Mouse (Mus musculus) ES-E14 (cell line): ENCODE results near the gene BC037034. TPM values are rescaled to one million over a fixed set of nuclear protein-coding genes. Genes with fewer than 3 reads are reported as not detected.
A peak's percentile ranks its signal among the peaks of the same experiment; 100 is the strongest.

Source experiments
- DNase-seq: peaks from one replicate; pipeline ENCODE4 v3.0.0-alpha.2; 2013; ENCODE audit warnings: low read depth, low spot score
- H3K27ac ChIP-seq: 2 replicates; pipeline ENCODE4 v1.5.1; 2012; ENCODE audit warnings: low read depth, mild to moderate bottlenecking, low read length, moderate library complexity, mixed read lengths; ENCODE audit not compliant: poor library complexity, insufficient read depth, severe bottlenecking
- H3K36me3 ChIP-seq: 2 replicates; pipeline ENCODE4 v1.6.1; 2012; ENCODE audit warnings: mild to moderate bottlenecking, low read length, moderate library complexity, mixed read lengths; ENCODE audit not compliant: control insufficient read depth, poor library complexity, insufficient read depth, severe bottlenecking
- H3K4me1 ChIP-seq, 2 experiments: fragments of 150-350 bp in 1 of 2; sonication (generic) in 1 of 2; 2 replicates each; pipeline ENCODE4 v1.6.1; 2012; ENCODE audit warnings: low read length in 2 of 2, mild to moderate bottlenecking in 1 of 2, mixed read lengths in 1 of 2; ENCODE audit not compliant: control insufficient read depth in 2 of 2, insufficient read depth in 2 of 2, poor library complexity in 1 of 2
- H3K4me3 ChIP-seq, 2 experiments: fragments of 150-350 bp in 1 of 2; sonication (generic) in 1 of 2; 2 replicates each; pipeline ENCODE4 v1.5.1; 2012; ENCODE audit warnings: low read length in 2 of 2, low read depth in 1 of 2, mild to moderate bottlenecking in 1 of 2, mixed read lengths in 1 of 2; ENCODE audit not compliant: insufficient read depth in 1 of 2, poor library complexity in 1 of 2, severe bottlenecking in 1 of 2
- H3K9ac ChIP-seq: 2 replicates; pipeline ENCODE4 v1.6.1; 2012; ENCODE audit warnings: low read depth, mild to moderate bottlenecking, low read length, mixed read lengths; ENCODE audit not compliant: poor library complexity, insufficient read depth, severe bottlenecking
- H3K9me3 ChIP-seq: fragments of 150-350 bp; sonication (generic); 2 replicates; pipeline ENCODE4 v1.6.1; 2012; ENCODE audit warnings: low read depth, mild to moderate bottlenecking, low read length; ENCODE audit not compliant: control insufficient read depth, insufficient read depth
- CHD2 ChIP-seq: IDR thresholded peaks from 2 replicates; pipeline ENCODE4 v1.6.1; 2014; ENCODE audit warnings: mild to moderate bottlenecking, low read depth, low read length, inconsistent platforms
- HCFC1 ChIP-seq: IDR thresholded peaks from 2 replicates; pipeline ENCODE4 v1.6.1; 2012; ENCODE audit warnings: low read length, inconsistent platforms, borderline replicate concordance; ENCODE audit not compliant: insufficient read depth
- MAFK ChIP-seq: IDR thresholded peaks from 2 replicates; pipeline ENCODE4 v1.6.1; 2014; ENCODE audit warnings: mild to moderate bottlenecking, low read depth, low read length, inconsistent platforms; ENCODE audit not compliant: insufficient read depth
- ZC3H11A ChIP-seq: IDR thresholded peaks from 2 replicates; pipeline ENCODE4 v1.6.1; 2012; ENCODE audit warnings: low read depth, mild to moderate bottlenecking, inconsistent platforms, low read length, borderline replicate concordance
- ZNF384 ChIP-seq: IDR thresholded peaks from 2 replicates; pipeline ENCODE4 v1.6.1; 2012; ENCODE audit warnings: low read depth, low read length, inconsistent platforms
- in situ Hi-C, 2 experiments: fragments of 600-800 bp; cut with MboI; formaldehyde crosslinking; loops; one replicate each; pipeline ENCODE4 v1.15.1; 2025; ENCODE audit warnings: low sequenced_read_pairs in 2 of 2, inconsistent platforms in 1 of 2; ENCODE audit not compliant: unreplicated experiment in 2 of 2
- total RNA-seq: library from RNA; depleted of rRNA; stranded (reverse); fragments of 300-350 nt; gene quantifications from 2 replicates; pipeline ENCODE4 v1.2.3, GENCODE M21; 2012

The BC037034 gene
- total RNA-seq, 1 experiment, result 13.7 TPM

- Histone ChIP-seq H3K9me3 (no peaks in the 10 kb centered on the region), H3K4me3 (peak within 1 kb of the TSS; percentile 70 to 81), H3K27ac (no peak within 1 kb of the TSS; the same call in 1 of the 2 replicates), H3K4me1 (peaks cover 2 to 9% of the 10 kb centered on the region in 2 experiments; a peak in 2 of 4 replicates), H3K9ac (peak within 1 kb of the TSS; percentile 81), H3K36me3 (peaks cover 4% of the 10 kb centered on the region; the same call in 1 of the 2 replicates)
- in situ Hi-C loops, result no loop called here
- no peak for TF ChIP-seq ZC3H11A
- peak; percentile 66; the same call in 1 of the 2 replicates for TF ChIP-seq HCFC1
- DNase-seq, result peak; percentile 99
Observed at GRCm38 (mm10) chr5:138279585-138280424, 16.0 kb upstream of the BC037034 start, which contains the start of the genes Gm43720, Gpc2 and Stag3. TSS of gene Gm43720 (minus strand) at chr5:138279958. TSS of gene Gpc2 (minus strand) at chr5:138280005. TSS of gene Stag3 (plus strand) at chr5:138280240.

- Histone ChIP-seq H3K4me1 (peaks cover 2 to 9% of the 10 kb centered on the region in 2 experiments; a peak in 2 of 4 replicates), H3K4me3 (no peak overlapping the region), H3K9me3 (no peaks in the 10 kb centered on the region), H3K36me3 (peaks cover 4% of the 10 kb centered on the region; the same call in 1 of the 2 replicates), H3K27ac (no peak overlapping the region), H3K9ac (no peak overlapping the region)
- TF ChIP-seq HCFC1 (no peak), ZC3H11A (no peak), CHD2 (no peak), MAFK (no peak), ZNF384 (no peak)
- in situ Hi-C loops, result no loop called here
- no peak for DNase-seq
Observed at GRCm38 (mm10) chr5:138277994-138278393, 14.2 kb upstream of the BC037034 start.

DNA sequence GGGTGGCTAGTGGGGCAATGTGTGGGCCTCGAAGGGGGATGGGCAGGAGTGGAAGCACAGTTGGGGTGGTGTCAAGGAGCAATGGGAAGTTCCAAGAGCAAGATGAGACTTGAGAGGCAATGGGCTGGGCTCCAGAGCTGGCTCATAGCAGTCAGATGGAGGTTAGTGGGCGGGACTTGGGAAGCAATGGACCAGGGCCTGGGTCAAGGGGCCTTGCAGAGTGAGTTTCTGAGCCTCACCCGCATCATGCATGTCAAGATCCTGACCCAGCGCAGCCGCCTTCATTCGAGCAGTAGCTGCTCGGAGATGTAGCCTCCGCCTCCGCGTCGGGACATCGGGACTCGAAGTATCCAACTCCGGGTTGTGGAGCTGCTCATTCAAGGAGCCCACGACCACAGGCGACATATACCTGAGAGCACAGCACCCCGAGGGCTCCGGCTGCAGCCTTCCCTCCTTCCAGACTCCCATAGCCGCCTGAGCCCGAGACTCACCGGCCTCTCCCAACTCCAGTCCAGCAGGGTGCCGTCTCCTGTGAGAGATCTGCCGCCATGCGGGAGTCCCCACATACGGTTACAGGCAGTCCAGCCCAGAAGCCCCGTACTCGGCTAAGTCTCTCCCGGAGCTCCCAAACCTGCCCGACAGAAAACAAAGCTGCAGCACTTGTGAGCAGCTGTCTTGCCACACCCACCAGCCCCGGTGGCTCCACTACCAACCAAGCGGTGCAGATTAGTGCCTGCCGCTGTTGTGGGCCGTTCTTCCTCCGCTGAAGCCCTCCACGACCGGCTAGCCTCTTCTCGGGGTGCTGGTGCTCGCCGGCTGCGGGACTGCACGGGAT lies 11.6 kb upstream of the BC037034 start:
- Histone ChIP-seq H3K36me3 (no peaks in the 10 kb centered on the region; the same call in 1 of the 2 replicates), H3K9me3 (no peaks in the 10 kb centered on the region), H3K9ac (0 out of 2 replicates have a peak overlapping the region, but pooled peaks have one; percentile 23), H3K4me3 (peak overlapping the region; percentile 22 to 31; a peak in 3 of 4 replicates), H3K4me1 (peaks cover 2 to 4% of the 10 kb centered on the region in 2 experiments; a peak in 2 of 4 replicates), H3K27ac (no peak overlapping the region)
- no peak for TF ChIP-seq ZNF384
- no peak for TF ChIP-seq ZC3H11A
- no peak for TF ChIP-seq CHD2
- TF ChIP-seq MAFK, result no peak
- no peak for DNase-seq
- in situ Hi-C loops, result no loop called here

GRCm38 (mm10) chr5:138274186-138274585 lies 10.4 kb upstream of the BC037034 start:
- in situ Hi-C loops, result no loop called here

More at GRCm38 (mm10) chr5:138274186-138274585, 10.4 kb upstream of the BC037034 start:
- TF ChIP-seq CHD2, result no peak
- H3K4me1 ChIP-seq, result peaks cover 2 to 4% of the 10 kb centered on the region in 2 experiments; a peak in 2 of 4 replicates
- H3K27ac ChIP-seq, result no peak overlapping the region
- no peak overlapping the region for H3K4me3 ChIP-seq
- H3K9ac ChIP-seq, result no peak overlapping the region
- no peaks in the 10 kb centered on the region; the same call in 1 of the 2 replicates for H3K36me3 ChIP-seq
- no peak for DNase-seq
- H3K9me3 ChIP-seq, result no peaks in the 10 kb centered on the region
